Mouse (Mus musculus) CH12.LX (cell line): ENCODE data around the gene Prss16. TPM values are rescaled to one million over a fixed set of nuclear protein-coding genes. Genes with fewer than 3 reads are reported as not detected.

Experiments
- DNase-seq: peaks from one replicate; pipeline ENCODE4 v3.0.0-alpha.2; 2013; ENCODE audit errors: extremely low read depth
- H3K27ac ChIP-seq: 2 replicates; pipeline ENCODE4 v1.5.1; 2012; ENCODE audit warnings: low read depth, mild to moderate bottlenecking, control low read depth, moderate library complexity; ENCODE audit not compliant: insufficient read depth
- H3K27me3 ChIP-seq: replicated peaks from 2 replicates; pipeline ENCODE3; 2012; ENCODE audit warnings: inconsistent platforms
- H3K36me3 ChIP-seq, 2 experiments: replicated peaks in 1 of 2; 2 replicates each; pipeline versions ENCODE3 to v1.6.1; 2012; ENCODE audit warnings: inconsistent platforms in 1 of 2, low read length in 1 of 2, mild to moderate bottlenecking in 1 of 2, mixed read lengths in 1 of 2, moderate library complexity in 1 of 2; ENCODE audit not compliant: control insufficient read depth in 1 of 2, insufficient read depth in 1 of 2
- H3K4me1 ChIP-seq, 2 experiments: 2 replicates each; pipeline ENCODE4 v1.6.1; 2012; ENCODE audit warnings: inconsistent platforms in 1 of 2, moderate library complexity in 1 of 2; ENCODE audit not compliant: insufficient read depth in 2 of 2, control insufficient read depth in 1 of 2
- H3K4me2 ChIP-seq: 2 replicates; pipeline ENCODE4 v1.6.1; 2012; ENCODE audit warnings: low read depth, mild to moderate bottlenecking, control low read depth; ENCODE audit not compliant: poor library complexity, insufficient read depth, severe bottlenecking
- H3K4me3 ChIP-seq, 3 experiments: fragments of 150-350 bp in 1 of 3; sonication (generic) in 1 of 3; replicated peaks in 1 of 3; 2 replicates each; pipeline versions ENCODE3 to v1.5.1; 2011 to 2012; ENCODE audit warnings: low read depth in 2 of 3, low read length in 2 of 3, mild to moderate bottlenecking in 2 of 3, moderate library complexity in 2 of 3, control low read depth in 1 of 3, improper control_type of control experiment in 1 of 3, inconsistent platforms in 1 of 3, mixed read lengths in 1 of 3; ENCODE audit not compliant: poor library complexity in 1 of 3
- H3K79me2 ChIP-seq: replicated peaks from 2 replicates; pipeline ENCODE4 v1.6.1; 2012; ENCODE audit warnings: mild to moderate bottlenecking, moderate library complexity; ENCODE audit not compliant: control insufficient read depth, poor library complexity, insufficient read depth, severe bottlenecking; ENCODE audit errors: extremely low read depth
- H3K9ac ChIP-seq: 2 replicates; pipeline ENCODE4 v1.6.1; 2012; ENCODE audit warnings: low read depth, mild to moderate bottlenecking, control low read depth, moderate library complexity; ENCODE audit not compliant: insufficient read depth
- H3K9me3 ChIP-seq: replicated peaks from 2 replicates; pipeline ENCODE3; 2012; ENCODE audit warnings: low read length, inconsistent platforms, mixed read lengths
- BHLHE40 ChIP-seq: IDR thresholded peaks from 2 replicates; pipeline ENCODE4 v1.6.1; 2011; ENCODE audit warnings: mild to moderate bottlenecking, low read depth, low read length, improper control_type of control experiment
- CHD2 ChIP-seq: IDR thresholded peaks from 2 replicates; pipeline ENCODE4 v1.6.1; 2011; ENCODE audit warnings: low read length, improper control_type of control experiment
- CTCF ChIP-seq, 2 experiments: IDR thresholded peaks in 1 of 2; conservative IDR thresholded peaks in 1 of 2; 2 replicates each; pipeline ENCODE4 v1.5.1; 2011 to 2012; ENCODE audit warnings: low read depth in 2 of 2, low read length in 2 of 2, improper control_type of control experiment in 1 of 2, inconsistent platforms in 1 of 2, mild to moderate bottlenecking in 1 of 2, moderate library complexity in 1 of 2
- ELF1 ChIP-seq: IDR thresholded peaks from 2 replicates; pipeline ENCODE4 v1.6.1; 2014; ENCODE audit warnings: low read depth, mild to moderate bottlenecking, inconsistent platforms, low read length, improper control_type of control experiment
- ETS1 ChIP-seq: conservative IDR thresholded peaks from 2 replicates; pipeline ENCODE4 v1.6.1; 2012; ENCODE audit warnings: low read depth, mild to moderate bottlenecking, inconsistent platforms, low read length, improper control_type of control experiment, moderate library complexity
- JUN ChIP-seq: IDR thresholded peaks from 2 replicates; pipeline ENCODE4 v1.6.1; 2011; ENCODE audit warnings: low read depth, mild to moderate bottlenecking, low read length, improper control_type of control experiment, moderate library complexity; ENCODE audit not compliant: insufficient read depth
- JUND ChIP-seq: conservative IDR thresholded peaks from 2 replicates; pipeline ENCODE4 v1.6.1; 2011; ENCODE audit warnings: low read depth, low read length, improper control_type of control experiment
- KAT2A ChIP-seq: IDR thresholded peaks from 2 replicates; pipeline ENCODE4 v1.6.1; 2012; ENCODE audit warnings: low read length, improper control_type of control experiment, inconsistent platforms; ENCODE audit not compliant: insufficient replicate concordance
- MEF2A ChIP-seq: IDR thresholded peaks from 2 replicates; pipeline ENCODE4 v1.6.1; 2014; ENCODE audit warnings: low read depth, mild to moderate bottlenecking, inconsistent platforms, low read length, improper control_type of control experiment, borderline replicate concordance
- NELFE ChIP-seq: IDR thresholded peaks from 2 replicates; pipeline ENCODE4 v1.6.1; 2011; ENCODE audit warnings: low read depth, low read length, improper control_type of control experiment
- POLR2A ChIP-seq: IDR thresholded peaks from 2 replicates; pipeline ENCODE4 v1.6.1; 2011; ENCODE audit warnings: low read depth, mild to moderate bottlenecking, improper control_type of control experiment, low read length
- RAD21 ChIP-seq: IDR thresholded peaks from 2 replicates; pipeline ENCODE4 v1.6.1; 2011; ENCODE audit warnings: low read depth, mild to moderate bottlenecking, low read length, improper control_type of control experiment, moderate library complexity
- RCOR1 ChIP-seq: conservative IDR thresholded peaks from 2 replicates; pipeline ENCODE4 v1.6.1; 2012; ENCODE audit warnings: low read depth, mild to moderate bottlenecking, inconsistent platforms, low read length, improper control_type of control experiment
- TBP ChIP-seq: conservative IDR thresholded peaks from 2 replicates; pipeline ENCODE4 v1.6.1; 2011; ENCODE audit warnings: low read depth, low read length, improper control_type of control experiment
- TCF12 ChIP-seq: IDR thresholded peaks from 2 replicates; pipeline ENCODE4 v1.6.1; 2014; ENCODE audit warnings: low read depth, mild to moderate bottlenecking, inconsistent platforms, low read length, improper control_type of control experiment
- USF2 ChIP-seq: conservative IDR thresholded peaks from 2 replicates; pipeline ENCODE4 v1.6.1; 2011; ENCODE audit warnings: low read depth, low read length, improper control_type of control experiment
- ZKSCAN1 ChIP-seq: IDR thresholded peaks from 2 replicates; pipeline ENCODE4 v1.6.1; 2012; ENCODE audit warnings: low read depth, inconsistent platforms, low read length, improper control_type of control experiment, borderline replicate concordance
- ZMIZ1 ChIP-seq: IDR thresholded peaks from 2 replicates; pipeline ENCODE4 v1.6.1; 2012; ENCODE audit warnings: low read depth, mild to moderate bottlenecking, inconsistent platforms, low read length, improper control_type of control experiment
- dilution Hi-C: fragments of 300-500 bp; cut with MboI; formaldehyde crosslinking; loops from 2 replicates; pipeline ENCODE4 v1.14.3; 2020; ENCODE audit warnings: low sequenced_read_pairs; ENCODE audit not compliant: extremely low pct_unique_long_range_greater_than_20kb, extremely low pct_ligation_motif_present
- in situ Hi-C: fragments of 300-500 bp; cut with MboI; formaldehyde crosslinking; loops from 3 replicates; pipeline ENCODE4 v1.14.3; 2019; ENCODE audit warnings: low sequenced_read_pairs, low pct_ligation_motif_present, low pct_unique_long_range_greater_than_20kb, mixed read lengths
- polyA plus RNA-seq: library from polyadenylated mRNA; unstranded; fragments of >175 nt; gene quantifications from 2 replicates; pipeline ENCODE4 v1.2.1, GENCODE M21; 2012; ENCODE audit warnings: low read depth; ENCODE audit not compliant: insufficient read length
- total RNA-seq, 2 experiments: library from RNA; depleted of rRNA; stranded (reverse); fragments of 300-350 nt in 1 of 2; fragments of >200 nt in 1 of 2; gene quantifications; 2 replicates each; pipeline ENCODE4 v1.2.3; 2012 to 2014

Prss16 gene
- total and polyA plus RNA-seq, 3 experiments = 0.36 to 1.4 (median 0.47) TPM

- H3K9me3 ChIP-seq = peaks cover 8% of the 10 kb centered on the region
- TF ChIP-seq CHD2 (no peak), ELF1 (no peak), NELFE (no peak)
- no peaks in the 10 kb centered on the region for H3K36me3 ChIP-seq
- no peak overlapping the region for H3K27ac ChIP-seq
- dilution Hi-C loops (no loop called here), in situ Hi-C loops (no loop called here)
- H3K79me2 ChIP-seq = no peaks in the 10 kb centered on the region
- peaks cover 7% of the 10 kb centered on the region for H3K27me3 ChIP-seq
- peaks cover 3 to 9% of the 10 kb centered on the region in 2 experiments for H3K4me1 ChIP-seq
- H3K4me2 ChIP-seq = no peak overlapping the region
- no peak for DNase-seq
- H3K9ac ChIP-seq = no peak overlapping the region
- H3K4me3 ChIP-seq = no peak overlapping the region
Measured at GRCm38 (mm10) chr13:21992550-21992949, 17.0 kb downstream of the Prss16 start.

- in situ Hi-C loops (no loop called here), dilution Hi-C loops (no loop called here)
- Histone ChIP-seq H3K4me1 (peaks cover under 1 to 2% of the 10 kb centered on the region in 2 experiments; a peak in 2 of 4 replicates), H3K4me3 (no peak overlapping the region), H3K9me3 (no peaks in the 10 kb centered on the region), H3K79me2 (no peaks in the 10 kb centered on the region), H3K27me3 (peaks cover 16% of the 10 kb centered on the region), H3K4me2 (no peak overlapping the region), H3K27ac (no peak overlapping the region), H3K36me3 (no peaks in the 10 kb centered on the region), H3K9ac (no peak overlapping the region)
- TF ChIP-seq TCF12 = no peak
- no peak for TF ChIP-seq USF2
- no peak for TF ChIP-seq JUN
- no peak for TF ChIP-seq ZMIZ1
- no peak for TF ChIP-seq BHLHE40
- TF ChIP-seq POLR2A = no peak
- TF ChIP-seq MEF2A = no peak
- no peak for TF ChIP-seq CTCF (conservative IDR thresholded peaks at IDR 0.05 in 1 of 2, IDR thresholded peaks at IDR 0.05 in 1 of 2; ENCODE audit: low read depth in 2 of 2, low read length in 2 of 2)
- TF ChIP-seq ZKSCAN1 = no peak
- no peak for TF ChIP-seq RAD21
- TF ChIP-seq NELFE = no peak
- no peak for TF ChIP-seq KAT2A
- TF ChIP-seq TBP = no peak
- TF ChIP-seq RCOR1 = no peak
- no peak for TF ChIP-seq ETS1
- no peak for TF ChIP-seq JUND
- no peak for DNase-seq
Measured at GRCm38 (mm10) chr13:21984486-21984885, 25.1 kb downstream of the Prss16 start.
